Mouse (Mus musculus): ENCODE measurements at regions not wholly inside any gene's neighbourhood (a gene's known extent, or its start where the extent isn't known, plus 50 kb on each side); places are given as distances from the start of the nearest gene placed in this dataset.
"Not testable (repeated sequence)": the region's sequence is repeated elsewhere in the genome, so short reads cannot be mapped to it uniquely, and the experiment has no call there.

DNA sequence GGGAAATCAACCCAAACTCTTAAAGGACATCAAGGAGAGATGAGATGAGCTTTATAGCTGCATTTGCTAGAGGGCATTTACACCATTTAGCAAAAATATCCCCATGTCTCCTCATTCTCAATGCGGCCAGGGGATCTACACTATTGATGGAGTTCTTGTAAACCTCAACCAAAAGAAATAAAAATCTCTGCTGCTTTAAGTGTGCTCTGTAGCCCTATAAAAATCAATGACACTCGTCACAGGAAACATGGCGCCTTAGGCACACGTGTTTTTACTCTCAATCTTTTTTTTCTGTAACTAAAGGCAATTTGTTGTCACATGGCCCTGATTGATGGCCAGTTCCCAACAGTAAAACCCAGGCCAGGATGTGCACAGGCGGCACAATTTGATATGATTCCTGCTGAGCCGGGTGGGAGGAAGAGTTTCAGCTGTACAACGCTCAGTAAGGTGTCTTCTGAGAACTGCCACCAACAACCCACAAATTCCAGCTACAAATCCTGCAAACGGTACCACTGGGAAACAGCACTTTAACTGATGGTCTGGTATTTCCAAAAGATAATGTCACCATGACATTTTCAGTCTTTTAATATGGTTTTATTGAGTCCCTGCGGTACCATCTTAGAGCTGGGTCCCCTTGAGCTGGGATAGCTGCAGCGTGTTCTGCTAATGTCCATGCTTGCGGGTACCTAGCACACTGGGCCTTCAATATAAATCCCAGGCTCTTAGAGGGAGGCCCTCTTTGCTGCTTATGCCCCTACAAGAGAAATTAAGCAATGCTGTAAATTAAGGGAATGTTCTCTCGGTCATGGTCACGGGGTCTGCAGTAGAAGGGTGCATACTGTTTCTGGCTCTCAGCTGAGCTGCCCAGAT is 78.8 kb downstream of the Tpbg start:
- intact Hi-C loops (cut with DNase I) = no loop called here
- no peak for DNase-seq

- DNase-seq = no peak
- intact Hi-C loops (cut with DNase I) = no loop called here
Measured at GRCm38 (mm10) chr9:85925259-85925658, 83.1 kb downstream of the Tpbg start.

DNA sequence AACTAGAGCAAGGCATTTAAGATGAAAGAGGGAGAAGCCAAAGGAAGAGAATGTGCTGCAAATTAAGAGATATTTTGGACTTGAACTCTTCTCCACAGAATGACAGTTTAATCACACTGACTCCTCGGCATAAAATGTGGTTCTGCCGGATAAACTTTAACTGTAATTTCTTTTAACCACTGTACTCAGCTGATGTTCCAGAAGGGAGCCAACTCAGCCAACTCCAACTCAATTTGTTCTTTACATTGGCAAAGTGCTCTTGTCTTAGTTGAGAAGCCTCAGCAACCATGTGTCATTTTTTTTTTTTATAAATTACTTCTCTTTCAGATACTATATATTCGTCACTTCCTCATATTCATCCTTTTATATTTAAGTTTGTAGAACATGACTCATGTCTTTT is 90.0 kb downstream of the Tpbg start:
- no peak for DNase-seq
- intact Hi-C loops (cut with DNase I) = no loop called here

DNA sequence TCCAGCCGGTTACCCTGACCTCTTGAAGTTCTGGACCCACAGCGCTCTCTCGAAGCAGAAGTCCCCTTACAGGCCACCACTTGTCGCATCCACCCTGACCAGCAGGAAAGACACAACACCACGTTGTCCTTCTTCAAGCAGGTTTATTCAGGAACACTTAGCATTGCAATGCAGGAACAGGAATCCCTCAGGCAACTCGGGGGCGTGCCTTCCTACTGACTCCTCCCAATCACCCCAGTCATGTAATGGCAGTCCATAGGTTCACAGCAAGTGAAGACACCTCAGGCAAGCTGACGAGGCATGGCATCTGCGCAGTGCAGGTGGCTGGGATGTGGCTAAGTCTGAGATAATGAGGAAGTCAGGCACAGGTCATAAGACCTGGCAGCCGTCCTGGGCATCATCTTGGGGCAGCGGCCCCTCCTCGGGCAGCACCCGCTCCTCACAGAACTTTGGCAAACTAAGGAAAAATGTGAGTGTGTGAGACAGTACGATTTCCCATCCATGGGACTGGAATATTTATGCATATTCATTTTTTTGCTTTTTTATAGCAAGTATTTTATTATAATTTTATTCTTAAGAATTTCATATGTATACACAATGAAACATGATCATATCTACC is 101.0 kb downstream of the Tpbg start:
- DNase-seq; intact Hi-C loops (cut with DNase I): not testable (repeated sequence)

DNA sequence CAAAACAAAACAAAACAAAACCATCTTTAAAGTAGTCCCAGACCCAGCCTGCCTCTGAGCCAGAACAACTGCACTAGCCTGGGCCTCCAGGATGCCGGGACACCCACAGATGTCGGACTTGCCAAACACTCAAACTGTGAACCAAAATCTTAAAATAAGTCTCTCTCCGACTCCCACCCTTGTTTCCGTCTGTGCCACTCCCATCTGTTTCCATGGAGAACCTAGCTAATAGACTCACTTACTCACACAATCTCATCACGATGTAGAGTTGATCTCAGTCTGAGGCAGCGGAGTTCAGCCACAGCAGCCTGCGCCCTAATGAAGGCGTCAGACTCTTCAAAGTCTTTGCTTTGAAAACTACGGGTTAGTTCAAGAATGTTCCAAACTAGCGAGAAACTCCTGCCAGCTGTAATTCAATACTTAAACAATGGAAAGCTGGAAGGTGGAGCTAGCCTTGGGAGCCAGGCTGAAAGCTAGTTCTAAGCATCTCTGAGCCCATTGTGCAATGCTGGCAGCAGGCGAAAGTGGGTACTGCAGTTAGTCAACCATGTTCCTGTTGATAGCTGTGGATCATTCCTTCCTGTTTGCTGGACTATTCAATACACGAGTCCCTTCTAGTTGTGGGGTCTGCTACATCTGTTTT is 106.4 kb downstream of the Tpbg start:
- no peak for DNase-seq
- intact Hi-C loops (cut with DNase I) = no loop called here

- intact Hi-C loops (cut with DNase I) = no loop called here
- no peak for DNase-seq
Measured at GRCm38 (mm10) chr9:85951777-85952176, 109.6 kb downstream of the Tpbg start.

- intact Hi-C loops (cut with DNase I) = no loop called here
- no peak for DNase-seq
Measured at GRCm38 (mm10) chr9:85970076-85970475, 127.9 kb downstream of the Tpbg start.

- intact Hi-C loops (cut with DNase I) = no loop called here
- DNase-seq = no peak
Measured at GRCm38 (mm10) chr9:85981428-85981827, 139.2 kb downstream of the Tpbg start.

DNA sequence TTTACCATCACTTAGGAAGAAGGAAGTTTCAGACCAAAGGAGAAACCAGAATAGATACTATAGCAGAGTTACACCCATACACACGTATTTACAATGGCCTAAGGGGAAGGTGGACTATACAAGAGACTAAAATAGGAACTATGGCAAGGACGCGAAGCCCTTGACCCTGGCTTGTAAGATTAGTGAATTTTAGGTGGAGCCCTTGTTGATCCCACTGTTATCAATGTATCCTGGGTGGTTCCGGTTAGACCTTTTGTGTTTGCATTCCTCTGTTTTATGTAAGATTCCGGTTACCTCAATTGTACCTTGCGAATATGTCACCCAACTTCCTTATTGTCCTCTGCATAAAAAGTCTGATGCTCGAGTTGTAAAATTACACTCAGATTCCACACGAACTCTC is 141.3 kb downstream of the Tpbg start:
- intact Hi-C loops (cut with DNase I); DNase-seq: not testable (repeated sequence)

DNA sequence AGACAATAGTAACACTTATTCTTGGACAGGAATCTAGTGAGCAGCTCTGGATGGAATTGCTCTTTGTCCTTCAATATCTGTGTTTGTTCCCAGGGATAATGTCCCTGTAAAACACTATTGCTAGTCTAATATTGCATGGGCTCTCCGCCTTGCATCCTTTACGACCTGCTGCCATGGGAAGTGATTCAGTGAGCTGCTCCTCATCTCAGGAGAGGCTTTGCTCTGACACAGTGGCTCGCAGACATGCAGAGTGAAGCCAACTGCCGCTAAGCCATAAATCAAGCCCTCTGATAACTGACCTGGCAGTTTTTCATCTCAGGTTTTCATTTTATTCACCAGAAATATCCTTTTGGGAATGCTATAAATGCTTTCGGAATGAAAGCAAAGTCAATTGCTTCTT is 143.5 kb downstream of the Tpbg start:
- intact Hi-C loops (cut with DNase I) = no loop called here
- DNase-seq = no peak

- intact Hi-C loops (cut with DNase I) = no loop called here
- DNase-seq = no peak
Measured at GRCm38 (mm10) chr9:85986142-85986541, 144.0 kb downstream of the Tpbg start.

- intact Hi-C loops (cut with DNase I) = no loop called here
- no peak for DNase-seq
Measured at GRCm38 (mm10) chr9:86002996-86003395, 160.8 kb downstream of the Tpbg start.

DNA sequence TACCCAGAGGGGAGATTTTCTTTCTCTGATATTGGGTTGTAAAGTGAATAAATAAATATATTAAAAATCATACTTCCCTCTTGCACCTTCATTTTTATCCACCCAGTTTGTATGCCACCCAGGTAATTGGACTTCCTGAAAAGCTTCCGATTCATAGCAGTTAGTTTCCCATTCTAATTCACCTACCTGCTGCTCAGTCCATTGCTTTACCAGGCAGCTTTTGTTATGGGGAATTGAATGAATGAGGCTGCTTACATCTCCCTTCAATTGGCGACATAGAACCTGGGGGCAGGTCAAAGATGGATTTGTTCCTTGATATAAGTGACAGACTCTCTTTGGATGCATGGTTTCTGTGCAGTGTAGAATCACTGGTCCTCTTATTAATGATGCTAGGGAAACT is 169.5 kb downstream of the Tpbg start:
- DNase-seq = no peak
- intact Hi-C loops (cut with DNase I) = no loop called here

- intact Hi-C loops (cut with DNase I) = no loop called here
- no peak for DNase-seq
Measured at GRCm38 (mm10) chr9:86015841-86016240, 173.7 kb downstream of the Tpbg start.

DNA sequence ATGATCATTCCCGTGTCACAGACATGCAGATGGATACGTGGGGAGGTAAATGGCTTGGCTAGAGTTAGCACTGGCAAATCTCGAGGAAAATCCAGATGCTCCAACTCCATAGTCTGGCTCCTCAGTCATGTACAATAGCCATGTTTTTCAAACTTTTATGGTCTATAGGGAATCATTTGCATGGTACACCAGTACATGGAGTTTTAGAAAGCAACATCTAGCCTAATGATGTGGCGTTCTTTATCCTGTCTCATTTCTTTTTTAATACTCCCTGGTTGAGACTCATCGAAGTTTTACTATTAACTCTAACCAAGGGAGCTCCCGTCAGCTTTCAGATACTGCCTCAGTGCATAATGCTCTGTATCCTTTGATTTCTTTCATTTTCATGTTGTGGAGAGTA is 178.0 kb downstream of the Tpbg start:
- no peak for DNase-seq
- intact Hi-C loops (cut with DNase I) = no loop called here

GRCm38 (mm10) chr9:86020765-86021164 is 178.6 kb downstream of the Tpbg start:
- no peak for DNase-seq
- intact Hi-C loops (cut with DNase I) = no loop called here

DNA sequence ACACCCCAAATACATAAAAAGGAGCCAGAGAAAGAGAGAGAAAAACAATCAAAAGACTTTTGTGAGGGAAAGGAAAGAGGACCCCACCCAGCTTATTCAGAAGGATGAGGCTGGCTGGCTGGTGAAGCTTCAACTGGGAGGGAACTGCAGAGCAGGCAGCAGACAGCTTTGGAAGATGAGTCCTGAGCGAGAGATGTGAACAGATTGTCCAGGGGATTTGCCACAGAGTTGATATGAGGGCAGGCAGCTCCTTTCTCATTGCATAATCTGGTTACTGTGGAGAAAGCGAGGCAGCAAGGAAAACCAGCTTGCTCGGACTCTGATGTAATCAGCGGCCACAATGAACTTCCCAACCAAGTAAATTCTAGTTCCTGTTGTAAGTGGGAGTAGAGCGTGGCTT is 188.6 kb downstream of the Tpbg start:
- intact Hi-C loops (cut with DNase I) = no loop called here
- DNase-seq = peak in 1 of 2 experiments; percentile 5

DNA sequence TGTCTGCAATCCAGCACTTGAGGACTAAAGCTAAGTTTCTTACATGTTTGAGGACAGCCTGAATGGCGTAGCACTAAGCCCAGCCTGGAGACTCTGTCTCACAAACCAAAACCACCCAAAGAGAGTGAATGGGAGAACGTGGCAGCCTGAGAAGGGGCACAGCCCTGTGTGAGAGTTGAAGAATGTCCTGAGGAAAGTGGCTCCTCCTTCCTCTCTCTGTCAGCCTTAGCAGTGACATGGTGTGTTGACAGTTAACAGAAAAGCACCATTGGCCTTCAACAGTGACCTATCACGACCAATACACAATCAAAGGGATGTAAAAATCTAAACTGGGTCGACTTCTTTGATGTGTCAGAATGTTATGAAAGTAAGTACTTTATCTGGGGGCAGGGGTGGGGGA is 201.9 kb downstream of the Tpbg start:
- intact Hi-C loops (cut with DNase I) = no loop called here
- no peak for DNase-seq

DNA sequence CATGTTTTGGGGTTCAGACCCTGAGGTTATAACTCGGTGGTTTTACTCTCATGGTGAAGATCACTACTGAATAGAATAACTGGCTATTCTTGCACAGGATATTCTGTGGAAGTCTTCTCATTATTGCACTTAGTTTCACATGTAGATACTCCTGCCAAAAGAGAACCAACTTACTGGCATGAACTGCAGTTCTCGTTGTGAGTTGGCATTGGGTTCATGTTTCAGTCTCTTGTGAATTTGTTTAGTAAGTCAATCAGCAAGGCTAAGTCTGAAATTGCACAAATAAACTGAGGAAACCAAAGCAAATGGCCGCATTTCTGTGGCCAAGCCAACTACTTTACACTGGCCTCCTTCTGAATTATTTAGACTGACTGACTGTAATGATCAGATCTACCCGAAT is 215.9 kb downstream of the Tpbg start:
- intact Hi-C loops (cut with DNase I) = no loop called here
- DNase-seq = no peak

GRCm38 (mm10) chr9:86060049-86060448 is 217.9 kb downstream of the Tpbg start:
- intact Hi-C loops (cut with DNase I) = no loop called here
- DNase-seq = no peak

GRCm38 (mm10) chr9:86061230-86061629 is 219.1 kb downstream of the Tpbg start:
- DNase-seq = no peak
- intact Hi-C loops (cut with DNase I) = no loop called here

GRCm38 (mm10) chr9:86079275-86079674 is 237.1 kb downstream of the Tpbg start:
- intact Hi-C loops (cut with DNase I) = no loop called here
- no peak for DNase-seq

Measured in gastrocnemius, postnatal 36 days (tissue).